ENCODE assay signal across 17 mouse cellular contexts in genomic region chr7:101160266-101160665, GRCm38 (mm10).
A peak's percentile ranks its signal among the peaks of the same experiment; 100 is the strongest.
DNase-seq lines count a peak whose midpoint lies in the region; ATAC-seq and TF ChIP-seq lines count a peak whose summit lies in the region.
"Had no signal": no experiment of that assay in that cellular context is flagged by ENCODE, and none has a peak within 500 bp of the region (broad histone marks: within the 10 kb centered on the region; RNA-seq: fewer than 3 reads in every experiment).

No protein-coding gene starts in this region.

- no peak overlapping the region for H3K4me3 ChIP-seq in hindbrain, postnatal 0 days (ENCODE audit: low read length)
- H3K4me3 ChIP-seq in hindbrain, embryonic 16.5 days (ENCODE audit: low read length) = no peak overlapping the region
- no peak overlapping the region for H3K4me3 ChIP-seq in forebrain, embryonic 14.5 days (ENCODE audit: low read depth, low read length)
- H3K4me3 ChIP-seq in midbrain, postnatal 0 days (ENCODE audit: low read depth, low read length) = no peak overlapping the region
- H3K4me3 ChIP-seq: heart, embryonic 13.5 days; limb, embryonic 12.5 days had no signal

- no peak for TF ChIP-seq CTCF in hindbrain, postnatal 0 days (IDR thresholded peaks at IDR 0.05; ENCODE audit: low read depth)
- TF ChIP-seq CTCF in midbrain, postnatal 0 days (IDR thresholded peaks at IDR 0.05) = no peak

- no peak for ATAC-seq in hindbrain, postnatal 0 days
- ATAC-seq in hindbrain, embryonic 16.5 days = no peak
- peak; percentile 92 for ATAC-seq in forebrain, embryonic 14.5 days
- no peak for ATAC-seq in midbrain, postnatal 0 days (ENCODE audit: low FRiP score)
- ATAC-seq: lung, postnatal 0 days had no signal

- no peaks in the 10 kb centered on the region for H3K4me1 ChIP-seq in hindbrain, postnatal 0 days (ENCODE audit: insufficient read depth, low read length)
- H3K4me1 ChIP-seq in hindbrain, embryonic 16.5 days (ENCODE audit: control insufficient read depth, insufficient read depth, low read depth, low read length) = no peaks in the 10 kb centered on the region
- 0 out of 2 replicates have a peak, but pooled peaks cover 6% of the 10 kb centered on the region for H3K4me1 ChIP-seq in forebrain, embryonic 14.5 days (ENCODE audit: control insufficient read depth, insufficient read depth, low read length)
- H3K4me1 ChIP-seq in midbrain, postnatal 0 days (ENCODE audit: insufficient read depth, low read length) = no peaks in the 10 kb centered on the region
- H3K4me1 ChIP-seq: limb, embryonic 12.5 days had no signal

- no peak overlapping the region for H3K27ac ChIP-seq in hindbrain, postnatal 0 days
- H3K27ac ChIP-seq in hindbrain, embryonic 16.5 days (ENCODE audit: low read depth, low read length) = no peak overlapping the region
- H3K27ac ChIP-seq in forebrain, embryonic 14.5 days (ENCODE audit: low read depth, low read length) = peak overlapping the region; percentile 35; the same call in 1 of the 2 replicates
- no peak overlapping the region for H3K27ac ChIP-seq in midbrain, postnatal 0 days (ENCODE audit: low read depth, low read length)
- H3K27ac ChIP-seq: heart, embryonic 13.5 days; limb, embryonic 12.5 days; liver, embryonic 14.5 days had no signal

- 19% methylated on average over 2 of the region's 2 CpGs for WGBS in hindbrain, postnatal 0 days
- whole genome bisulfite sequencing in hindbrain, embryonic 16.5 days = 18% methylated on average over 2 of the region's 2 CpGs
- 5% methylated on average over 2 of the region's 2 CpGs for WGBS in forebrain, embryonic 14.5 days
- WGBS in midbrain, postnatal 0 days = 9% methylated on average over 2 of the region's 2 CpGs

- H3K4me2 ChIP-seq in hindbrain, postnatal 0 days (ENCODE audit: low read depth, low read length) = no peak overlapping the region
- no peak overlapping the region for H3K4me2 ChIP-seq in hindbrain, embryonic 16.5 days (ENCODE audit: low read length)
- no peak overlapping the region for H3K4me2 ChIP-seq in forebrain, embryonic 14.5 days (ENCODE audit: low read length)
- H3K4me2 ChIP-seq in midbrain, postnatal 0 days (ENCODE audit: low read depth, low read length, poor library complexity, severe bottlenecking) = no peak overlapping the region
- H3K4me2 ChIP-seq: heart, embryonic 13.5 days; limb, embryonic 12.5 days had no signal

- no peak overlapping the region for H3K9ac ChIP-seq in hindbrain, postnatal 0 days (replicated peaks; ENCODE audit: low read length)
- no peak overlapping the region for H3K9ac ChIP-seq in hindbrain, embryonic 16.5 days (ENCODE audit: low read depth, low read length)
- H3K9ac ChIP-seq in forebrain, embryonic 14.5 days (ENCODE audit: low read length) = no peak overlapping the region
- H3K9ac ChIP-seq in midbrain, postnatal 0 days (replicated peaks; ENCODE audit: low read length, poor library complexity, severe bottlenecking) = no peak overlapping the region
- H3K9ac ChIP-seq: heart, embryonic 13.5 days; limb, embryonic 12.5 days; liver, embryonic 14.5 days had no signal

- peak; percentile 15 for DNase-seq in hindbrain, postnatal 0 days (ENCODE audit: low spot score)
- DNase-seq in brain, embryonic 18.5 days (ENCODE audit: low read depth, low spot score) = peak; percentile 20
- peak; percentile 81 for DNase-seq in forebrain, embryonic 14.5 days (ENCODE audit: low spot score)
- DNase-seq in midbrain, postnatal 0 days (ENCODE audit: low spot score) = peak; percentile 42
- no peak for DNase-seq in right cerebral cortex, postnatal 25 days
- DNase-seq in c-Kit-positive CD71-positive TER-119-positive erythroid progenitor cells, embryonic 14.5 days (ENCODE audit: low spot score) = no peak
- DNase-seq: adrenal gland, postnatal 10 days; cerebellum, postnatal 36 days; kidney, adult 18-20 months; kidney, postnatal 36 days; layer of hippocampus, postnatal 36 days; thymus, adult 2 months had no signal

- H3K27me3 ChIP-seq in hindbrain, postnatal 0 days (ENCODE audit: insufficient read depth, low read length) = no peaks in the 10 kb centered on the region
- H3K27me3 ChIP-seq in hindbrain, embryonic 16.5 days (replicated peaks; ENCODE audit: control insufficient read depth, insufficient read depth, low read length) = no peaks in the 10 kb centered on the region
- H3K27me3 ChIP-seq in forebrain, embryonic 14.5 days (replicated peaks; ENCODE audit: control insufficient read depth, insufficient read depth, low read length) = no peaks in the 10 kb centered on the region
- H3K27me3 ChIP-seq in midbrain, postnatal 0 days (ENCODE audit: insufficient read depth, low read length) = no peaks in the 10 kb centered on the region
- H3K27me3 ChIP-seq: heart, embryonic 13.5 days; limb, embryonic 12.5 days had no signal

- no peaks in the 10 kb centered on the region for H3K9me3 ChIP-seq in hindbrain, postnatal 0 days (ENCODE audit: low read length)
- H3K9me3 ChIP-seq in hindbrain, embryonic 16.5 days (ENCODE audit: control insufficient read depth, low read length) = no peaks in the 10 kb centered on the region
- no peaks in the 10 kb centered on the region for H3K9me3 ChIP-seq in forebrain, embryonic 14.5 days (replicated peaks; ENCODE audit: control insufficient read depth, low read length)
- H3K9me3 ChIP-seq in midbrain, postnatal 0 days (ENCODE audit: low read length) = no peaks in the 10 kb centered on the region
- H3K9me3 ChIP-seq: heart, embryonic 13.5 days; limb, embryonic 12.5 days had no signal

- H3K36me3 ChIP-seq in hindbrain, postnatal 0 days (ENCODE audit: insufficient read depth, low read length) = no peaks in the 10 kb centered on the region
- H3K36me3 ChIP-seq in hindbrain, embryonic 16.5 days (ENCODE audit: control insufficient read depth, insufficient read depth, low read length) = no peaks in the 10 kb centered on the region
- no peaks in the 10 kb centered on the region for H3K36me3 ChIP-seq in forebrain, embryonic 14.5 days (ENCODE audit: control insufficient read depth, insufficient read depth, low read length)
- no peaks in the 10 kb centered on the region for H3K36me3 ChIP-seq in midbrain, postnatal 0 days (ENCODE audit: insufficient read depth, low read length)
- H3K36me3 ChIP-seq: heart, embryonic 13.5 days; limb, embryonic 12.5 days had no signal

Comparison
In these comparisons a context has a peak if more than half of its experiments do, and no peak if none do; other contexts are left out.
1. DNase-seq: peak in hindbrain, postnatal 0 days (single experiment), brain, embryonic 18.5 days (single experiment), forebrain, embryonic 14.5 days (single experiment) and midbrain, postnatal 0 days (single experiment); none in right cerebral cortex, postnatal 25 days (single experiment) and c-Kit-positive CD71-positive TER-119-positive erythroid progenitor cells, embryonic 14.5 days (single experiment).